Mouse (Mus musculus) myocyte (in vitro differentiated cells): ENCODE data around the gene Gm20388.

Source experiments
- CEBPB ChIP-seq: IDR thresholded peaks from 2 replicates; pipeline ENCODE4 v1.6.1; 2011; ENCODE audit warnings: mild to moderate bottlenecking, moderate library complexity; ENCODE audit not compliant: poor library complexity, insufficient read depth, severe bottlenecking
- E2F4 ChIP-seq: IDR thresholded peaks from one replicate; pipeline ENCODE4 v1.6.1; 2011; ENCODE audit warnings: mild to moderate bottlenecking, control low read depth, moderate library complexity; ENCODE audit not compliant: insufficient read depth
- MAX ChIP-seq: IDR thresholded peaks from one replicate; pipeline ENCODE4 v1.6.1; 2011; ENCODE audit warnings: low read depth, mild to moderate bottlenecking, control low read depth
- MYOD1 ChIP-seq, 3 experiments: IDR thresholded peaks; one replicate each; pipeline ENCODE4 v1.6.1; 2011; ENCODE audit warnings: control low read depth in 2 of 3, low read depth in 2 of 3, mild to moderate bottlenecking in 2 of 3, moderate library complexity in 1 of 3; ENCODE audit not compliant: insufficient read length in 2 of 3, control insufficient read depth in 1 of 3
- MYOG ChIP-seq, 3 experiments: IDR thresholded peaks; one replicate each; pipeline ENCODE4 v1.6.1; 2011; ENCODE audit warnings: control low read depth in 2 of 3, low read depth in 2 of 3, mild to moderate bottlenecking in 2 of 3; ENCODE audit not compliant: insufficient read length in 2 of 3, control insufficient read depth in 1 of 3, insufficient read depth in 1 of 3
- POLR2A ChIP-seq: IDR thresholded peaks from one replicate; pipeline ENCODE4 v1.6.1; 2011; ENCODE audit warnings: low read depth, mild to moderate bottlenecking, control low read depth, moderate library complexity; ENCODE audit not compliant: insufficient read length
- POLR2AphosphoS2 ChIP-seq: IDR thresholded peaks from one replicate; pipeline ENCODE4 v1.6.1; 2011; ENCODE audit warnings: low read depth, control low read depth; ENCODE audit not compliant: insufficient read length
- REST ChIP-seq: IDR thresholded peaks from one replicate; pipeline ENCODE4 v1.6.1; 2011; ENCODE audit warnings: mild to moderate bottlenecking, control low read depth, moderate library complexity; ENCODE audit not compliant: insufficient read depth, insufficient read length
- SRF ChIP-seq: IDR thresholded peaks from one replicate; pipeline ENCODE4 v1.6.1; 2011; ENCODE audit warnings: low read depth; ENCODE audit not compliant: control insufficient read depth, insufficient read length
- TCF12 ChIP-seq: IDR thresholded peaks from one replicate; pipeline ENCODE4 v1.6.1; 2011; ENCODE audit warnings: mild to moderate bottlenecking, control low read depth; ENCODE audit not compliant: poor library complexity, insufficient read depth, severe bottlenecking
- TCF3 ChIP-seq: IDR thresholded peaks from one replicate; pipeline ENCODE4 v1.6.1; 2011; ENCODE audit warnings: low read depth, control low read depth; ENCODE audit not compliant: insufficient read length
- USF1 ChIP-seq: IDR thresholded peaks from one replicate; pipeline ENCODE4 v1.6.1; 2011; ENCODE audit warnings: low read depth, mild to moderate bottlenecking, control low read depth, moderate library complexity

DNA sequence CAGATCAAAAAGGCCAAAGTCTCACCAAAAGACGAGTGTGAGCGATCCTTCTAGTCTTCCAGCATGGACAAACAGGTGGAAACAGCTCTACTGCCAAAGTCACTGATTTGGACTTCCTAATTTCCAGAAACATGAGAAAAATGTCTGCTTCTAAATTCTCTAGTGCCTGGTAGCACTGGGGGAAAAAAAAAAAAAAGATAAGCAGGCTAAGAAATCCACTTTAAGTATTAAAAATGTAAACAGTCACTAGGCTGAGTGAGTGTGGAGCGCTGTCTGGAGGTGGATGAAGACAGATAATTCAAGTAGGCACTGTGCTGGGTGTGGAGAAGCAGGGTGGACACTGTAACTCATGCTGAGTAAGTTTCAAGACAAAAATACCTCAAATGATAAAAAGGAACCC lies 3025.3 kb downstream of the Gm20388 start:
- no peak for TF ChIP-seq REST
- TF ChIP-seq USF1: no peak
- TF ChIP-seq POLR2A: no peak
- no peak for TF ChIP-seq POLR2AphosphoS2
- no peak for TF ChIP-seq TCF12
- no peak for TF ChIP-seq MYOD1 (IDR thresholded peaks at IDR 0.05; ENCODE audit: control insufficient read depth in 1 of 3, insufficient read length in 2 of 3, low read depth in 2 of 3)
- TF ChIP-seq MAX: no peak
- no peak for TF ChIP-seq TCF3
- no peak for TF ChIP-seq MYOG (IDR thresholded peaks at IDR 0.05; ENCODE audit: control insufficient read depth in 1 of 3, insufficient read depth in 1 of 3, insufficient read length in 2 of 3, low read depth in 2 of 3)
- TF ChIP-seq E2F4: no peak
- no peak for TF ChIP-seq SRF
- no peak for TF ChIP-seq CEBPB
